Mouse (Mus musculus) G1E (cell line): ENCODE measurements around the gene Gcnt1.

Source experiments
- CTCF ChIP-seq: IDR thresholded peaks from 2 replicates; pipeline ENCODE4 v1.5.1; 2012; ENCODE audit warnings: low read depth, low read length, inconsistent platforms, mixed read lengths
- TAL1 ChIP-seq: conservative IDR thresholded peaks from 2 replicates; pipeline ENCODE4 v1.6.1; 2012; ENCODE audit warnings: low read depth, low read length, inconsistent platforms, mixed read lengths

GRCm38 (mm10) chr19:17311031-17311430 lies 61.6 kb downstream of the Gcnt1 start:
- no peak for TF ChIP-seq CTCF
- TF ChIP-seq TAL1, result no peak
